Mouse (Mus musculus): Measurements from ENCODE around the gene Fam181a. TPM values are rescaled to one million over a fixed set of nuclear protein-coding genes. Genes with fewer than 3 reads are reported as not detected.

Fam181a gene
- polyA plus RNA-seq, 1 experiment from 2014 or later = 49.0 TPM

GRCm38 (mm10) chr12:103343456-103343855 lies 32.7 kb downstream of the Fam181a start:
- Histone ChIP-seq H3K27me3 (peaks cover 3% of the 10 kb centered on the region; the same call in 1 of the 2 replicates), H3K9me3 (no peaks in the 10 kb centered on the region), H3K4me1 (no peaks in the 10 kb centered on the region; the same call in 1 of the 2 replicates), H3K27ac (replicated peaks) (no peak overlapping the region), H3K4me3 (no peak overlapping the region), H3K9ac (replicated peaks) (no peak overlapping the region), H3K36me3 (no peaks in the 10 kb centered on the region), H3K4me2 (replicated peaks) (no peak overlapping the region)
- 78% methylated on average over 8 of the region's 8 CpGs for WGBS
- no peak for ATAC-seq (ENCODE audit: low FRiP score, low read depth)

GRCm38 (mm10) chr12:103344934-103345333 lies 34.2 kb downstream of the Fam181a start:
- Histone ChIP-seq H3K9me3 (no peaks in the 10 kb centered on the region), H3K27ac (replicated peaks) (no peak overlapping the region), H3K4me3 (no peak overlapping the region), H3K4me2 (replicated peaks) (no peak overlapping the region), H3K27me3 (peaks cover 10% of the 10 kb centered on the region; the same call in 1 of the 2 replicates), H3K9ac (replicated peaks) (no peak overlapping the region), H3K4me1 (no peaks in the 10 kb centered on the region; the same call in 1 of the 2 replicates), H3K36me3 (no peaks in the 10 kb centered on the region)
- WGBS = 93% methylated on average over 7 of the region's 7 CpGs
- ATAC-seq (ENCODE audit: low FRiP score, low read depth) = no peak

GRCm38 (mm10) chr12:103346945-103347344 lies 36.2 kb downstream of the Fam181a start:
- H3K27me3 ChIP-seq = peaks cover 10% of the 10 kb centered on the region; the same call in 1 of the 2 replicates
- H3K4me2 ChIP-seq (replicated peaks) = no peak overlapping the region
- ATAC-seq (ENCODE audit: low FRiP score, low read depth) = no peak
- H3K9ac ChIP-seq (replicated peaks) = no peak overlapping the region
- H3K4me3 ChIP-seq = no peak overlapping the region
- no peaks in the 10 kb centered on the region; the same call in 1 of the 2 replicates for H3K4me1 ChIP-seq
- 87% methylated on average over 8 of the region's 8 CpGs for WGBS
- H3K36me3 ChIP-seq = no peaks in the 10 kb centered on the region
- H3K27ac ChIP-seq (replicated peaks) = no peak overlapping the region
- no peaks in the 10 kb centered on the region for H3K9me3 ChIP-seq

GRCm38 (mm10) chr12:103347406-103347805 lies 36.6 kb downstream of the Fam181a start:
- Histone ChIP-seq H3K4me2 (replicated peaks) (no peak overlapping the region), H3K36me3 (no peaks in the 10 kb centered on the region), H3K27me3 (peaks cover 10% of the 10 kb centered on the region; the same call in 1 of the 2 replicates), H3K4me1 (no peaks in the 10 kb centered on the region; the same call in 1 of the 2 replicates), H3K9ac (replicated peaks) (no peak overlapping the region), H3K9me3 (no peaks in the 10 kb centered on the region), H3K27ac (replicated peaks) (no peak overlapping the region), H3K4me3 (no peak overlapping the region)
- WGBS = 63% methylated on average over 5 of the region's 5 CpGs
- ATAC-seq (ENCODE audit: low FRiP score, low read depth) = no peak

- no peaks in the 10 kb centered on the region; the same call in 1 of the 2 replicates for H3K4me1 ChIP-seq
- no peak overlapping the region for H3K9ac ChIP-seq (replicated peaks)
- 11% methylated on average over 3 of the region's 3 CpGs for WGBS
- no peak overlapping the region for H3K27ac ChIP-seq (replicated peaks)
- H3K36me3 ChIP-seq = no peaks in the 10 kb centered on the region
- no peak; the same call in 1 of the 2 replicates for ATAC-seq (ENCODE audit: low FRiP score, low read depth)
- H3K9me3 ChIP-seq = no peaks in the 10 kb centered on the region
- 0 out of 2 replicates have a peak, but pooled peaks cover 6% of the 10 kb centered on the region for H3K27me3 ChIP-seq
- H3K4me2 ChIP-seq (replicated peaks) = no peak overlapping the region
- H3K4me3 ChIP-seq = no peak overlapping the region
Measured at GRCm38 (mm10) chr12:103348506-103348905, 37.7 kb downstream of the Fam181a start.

GRCm38 (mm10) chr12:103352735-103353134 lies 42.0 kb downstream of the Fam181a start:
- no peak overlapping the region for H3K4me2 ChIP-seq (replicated peaks)
- H3K9me3 ChIP-seq = no peaks in the 10 kb centered on the region
- H3K36me3 ChIP-seq = no peaks in the 10 kb centered on the region
- H3K27ac ChIP-seq (replicated peaks) = no peak overlapping the region
- no peak for ATAC-seq (ENCODE audit: low FRiP score, low read depth)
- 95% methylated on average over 6 of the region's 6 CpGs for WGBS
- H3K4me3 ChIP-seq = no peak overlapping the region
- H3K9ac ChIP-seq (replicated peaks) = no peak overlapping the region
- H3K27me3 ChIP-seq = 0 out of 2 replicates have a peak, but pooled peaks cover 6% of the 10 kb centered on the region
- no peaks in the 10 kb centered on the region for H3K4me1 ChIP-seq

GRCm38 (mm10) chr12:103353538-103353937 lies 42.8 kb downstream of the Fam181a start:
- no peak overlapping the region for H3K4me2 ChIP-seq (replicated peaks)
- H3K36me3 ChIP-seq = no peaks in the 10 kb centered on the region
- no peak overlapping the region for H3K9ac ChIP-seq (replicated peaks)
- 21% methylated on average over 5 of the region's 5 CpGs for WGBS
- 0 out of 2 replicates have a peak, but pooled peaks cover 6% of the 10 kb centered on the region for H3K27me3 ChIP-seq
- no peak overlapping the region for H3K27ac ChIP-seq (replicated peaks)
- no peaks in the 10 kb centered on the region for H3K9me3 ChIP-seq
- no peak overlapping the region for H3K4me3 ChIP-seq
- no peaks in the 10 kb centered on the region for H3K4me1 ChIP-seq
- peak; percentile 68 for ATAC-seq (ENCODE audit: low FRiP score, low read depth)

GRCm38 (mm10) chr12:103355746-103356414 lies 45.1 kb downstream of the Fam181a start, which contains the start of gene Asb2:
Gene Asb2, minus strand, starts transcription at chr12:103356001.
- WGBS = 78% methylated on average over 14 of the region's 14 CpGs
- ATAC-seq (ENCODE audit: low FRiP score, low read depth) = no peak
- no peaks in the 10 kb centered on the region for H3K4me1 ChIP-seq
- no peak within 1 kb of the TSS for H3K4me2 ChIP-seq (replicated peaks)
- H3K4me3 ChIP-seq = no peak within 1 kb of the TSS
- no peaks in the 10 kb centered on the region for H3K36me3 ChIP-seq
- no peaks in the 10 kb centered on the region for H3K9me3 ChIP-seq
- H3K27me3 ChIP-seq = no peaks in the 10 kb centered on the region
- H3K27ac ChIP-seq (replicated peaks) = no peak within 1 kb of the TSS
- H3K9ac ChIP-seq (replicated peaks) = no peak within 1 kb of the TSS

GRCm38 (mm10) chr12:103356415-103356748 lies 45.6 kb downstream of the Fam181a start:
- no peak overlapping the region for H3K4me2 ChIP-seq (replicated peaks)
- H3K9me3 ChIP-seq = no peaks in the 10 kb centered on the region
- ATAC-seq (ENCODE audit: low FRiP score, low read depth) = no peak
- no peaks in the 10 kb centered on the region for H3K27me3 ChIP-seq
- no peaks in the 10 kb centered on the region for H3K36me3 ChIP-seq
- H3K4me1 ChIP-seq = no peaks in the 10 kb centered on the region
- H3K9ac ChIP-seq (replicated peaks) = no peak overlapping the region
- 95% methylated on average over 4 of the region's 4 CpGs for WGBS
- H3K27ac ChIP-seq (replicated peaks) = no peak overlapping the region
- H3K4me3 ChIP-seq = no peak overlapping the region

GRCm38 (mm10) chr12:103358216-103358615 lies 47.4 kb downstream of the Fam181a start:
- Histone ChIP-seq H3K27me3 (no peaks in the 10 kb centered on the region), H3K9ac (replicated peaks) (no peak overlapping the region), H3K9me3 (no peaks in the 10 kb centered on the region), H3K4me3 (no peak overlapping the region), H3K4me2 (replicated peaks) (no peak overlapping the region), H3K4me1 (no peaks in the 10 kb centered on the region), H3K36me3 (no peaks in the 10 kb centered on the region), H3K27ac (replicated peaks) (no peak overlapping the region)
- WGBS = 73% methylated on average over 8 of the region's 8 CpGs
- ATAC-seq (ENCODE audit: low FRiP score, low read depth) = no peak

GRCm38 (mm10) chr12:103358951-103359801 lies 48.4 kb downstream of the Fam181a start:
- H3K4me2 ChIP-seq (replicated peaks) = no peak overlapping the region
- ATAC-seq (ENCODE audit: low FRiP score, low read depth) = no peak
- H3K4me3 ChIP-seq = no peak overlapping the region
- H3K36me3 ChIP-seq = no peaks in the 10 kb centered on the region
- H3K9ac ChIP-seq (replicated peaks) = no peak overlapping the region
- H3K27me3 ChIP-seq = no peaks in the 10 kb centered on the region
- H3K27ac ChIP-seq (replicated peaks) = no peak overlapping the region
- H3K4me1 ChIP-seq = no peaks in the 10 kb centered on the region
- H3K9me3 ChIP-seq = no peaks in the 10 kb centered on the region
- WGBS = 70% methylated on average over 4 of the region's 4 CpGs

- H3K27me3 ChIP-seq = no peaks in the 10 kb centered on the region
- no peak overlapping the region for H3K4me2 ChIP-seq (replicated peaks)
- no peak overlapping the region for H3K4me3 ChIP-seq
- 88% methylated on average over 8 of the region's 8 CpGs for WGBS
- no peak overlapping the region for H3K9ac ChIP-seq (replicated peaks)
- no peaks in the 10 kb centered on the region for H3K4me1 ChIP-seq
- ATAC-seq (ENCODE audit: low FRiP score, low read depth) = no peak
- H3K36me3 ChIP-seq = no peaks in the 10 kb centered on the region
- H3K9me3 ChIP-seq = no peaks in the 10 kb centered on the region
- H3K27ac ChIP-seq (replicated peaks) = no peak overlapping the region
Measured at GRCm38 (mm10) chr12:103360812-103361211, 50.0 kb downstream of the Fam181a start.

Measured in midbrain, embryonic 12.5 days (tissue).